Mouse (Mus musculus) neural tube, embryonic 14.5 days (tissue): Measurements from ENCODE around the gene Cnpy2. TPM values are rescaled to one million over a fixed set of nuclear protein-coding genes. Genes with fewer than 3 reads are reported as not detected.

ENCODE experiments used
- ATAC-seq: fragments of 200-750 bp; cut with Nextera tagmentation; 2 replicates; pipeline ENCODE4 v1.8.0; 2017; ENCODE audit warnings: low read depth, mild to moderate bottlenecking, moderate TSS enrichment, moderate library complexity
- H3K27ac ChIP-seq: fragments of 300-500 bp; sonication (generic); 2 replicates; pipeline ENCODE4 v1.5.1; 2014; ENCODE audit warnings: low read depth, mild to moderate bottlenecking, control low read depth, low read length, moderate library complexity, mixed read lengths
- H3K27me3 ChIP-seq: fragments of 300-500 bp; sonication (generic); 2 replicates; pipeline ENCODE4 v1.6.1; 2014; ENCODE audit warnings: low read length; ENCODE audit not compliant: control insufficient read depth, insufficient read depth
- H3K36me3 ChIP-seq: fragments of 300-500 bp; sonication (generic); 2 replicates; pipeline ENCODE4 v1.6.1; 2014; ENCODE audit warnings: low read length, mixed read lengths; ENCODE audit not compliant: control insufficient read depth, insufficient read depth
- H3K4me1 ChIP-seq: fragments of 300-500 bp; sonication (generic); 2 replicates; pipeline ENCODE4 v1.6.1; 2014; ENCODE audit warnings: low read length; ENCODE audit not compliant: control insufficient read depth, insufficient read depth
- H3K4me2 ChIP-seq: fragments of 300-500 bp; sonication (generic); 2 replicates; pipeline ENCODE4 v1.6.1; 2014; ENCODE audit warnings: mild to moderate bottlenecking, low read depth, low read length, control low read depth
- H3K4me3 ChIP-seq: fragments of 300-500 bp; sonication (generic); 2 replicates; pipeline ENCODE4 v1.5.1; 2014; ENCODE audit warnings: low read depth, low read length, control low read depth, mixed read lengths
- H3K9ac ChIP-seq: fragments of 300-500 bp; sonication (generic); replicated peaks from 2 replicates; pipeline ENCODE4 v1.6.1; 2014; ENCODE audit warnings: low read depth, mild to moderate bottlenecking, control low read depth, low read length, mixed read lengths
- H3K9me3 ChIP-seq: fragments of 300-500 bp; sonication (generic); 2 replicates; pipeline ENCODE4 v1.6.1; 2016; ENCODE audit warnings: low read length; ENCODE audit not compliant: control insufficient read depth
- WGBS: fragments of 180-500 bp; shearing (Covaris S2); extraction: QIAGEN DNeasy Blood & Tissue Kit; methylation state at CpG from one replicate; pipeline ENCODE4 v1.1.7; 2014; 5-methylcytosine and 5-hydroxymethylcytosine counted together
- polyA plus RNA-seq: library from polyadenylated mRNA; unstranded; fragments of >200 nt; fragmentation: Nextera tagmentation; extraction: Ambion mirVana; gene quantifications from 2 replicates; pipeline ENCODE4 v1.2.1, GENCODE M21; 2014

Gene Cnpy2
- polyA plus RNA-seq, 1 experiment from 2014 or later, result 194 TPM

- no peaks in the 10 kb centered on the region for H3K27me3 ChIP-seq
- H3K4me1 ChIP-seq, result peaks cover 10% of the 10 kb centered on the region
- no peak for ATAC-seq
- H3K36me3 ChIP-seq, result no peaks in the 10 kb centered on the region
- no peak overlapping the region for H3K4me3 ChIP-seq
- H3K4me2 ChIP-seq, result no peak overlapping the region
- H3K27ac ChIP-seq, result no peak overlapping the region
- H3K9ac ChIP-seq, result no peak overlapping the region
- 91% methylated on average over 1 of the region's 1 CpGs for WGBS
- no peaks in the 10 kb centered on the region for H3K9me3 ChIP-seq
Measured at GRCm38 (mm10) chr10:128343436-128343835, 21.2 kb downstream of the Cnpy2 start.

DNA sequence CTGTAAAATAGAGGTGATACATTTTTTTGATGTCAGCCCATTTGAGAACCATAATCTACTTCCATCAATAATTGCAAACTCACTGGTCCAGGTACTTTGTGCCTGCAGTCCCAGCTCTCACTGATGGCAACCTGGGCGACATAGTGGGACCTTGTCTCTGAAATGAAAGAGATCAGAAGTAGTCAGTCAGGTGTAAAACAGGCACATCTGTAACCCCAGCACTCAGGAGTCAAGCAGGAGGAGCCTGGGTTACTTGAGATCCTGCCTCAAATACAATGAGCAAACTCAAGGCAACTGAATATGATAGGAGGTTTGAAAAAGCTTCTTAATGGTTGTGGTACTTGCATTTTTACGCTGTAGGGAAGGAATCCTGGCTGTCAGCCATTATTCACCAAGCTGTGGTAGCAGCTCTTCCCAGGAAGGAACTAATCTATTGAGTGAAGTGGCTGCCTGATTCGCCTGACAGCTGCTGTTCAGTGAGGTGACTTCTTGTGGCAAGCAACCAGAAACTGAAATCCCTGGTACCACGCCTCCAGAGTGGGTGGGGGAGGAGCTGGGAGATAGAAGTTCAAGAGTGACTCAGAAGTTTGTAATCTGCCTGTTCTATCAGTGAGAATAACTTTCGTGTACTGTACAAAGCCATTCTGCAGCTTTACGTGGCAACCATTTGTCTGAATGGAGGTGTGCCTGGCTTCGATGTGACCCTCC is 22.5 kb downstream of the Cnpy2 start:
- Histone ChIP-seq H3K4me1 (no peaks in the 10 kb centered on the region), H3K9me3 (no peaks in the 10 kb centered on the region), H3K4me3 (no peak overlapping the region), H3K36me3 (no peaks in the 10 kb centered on the region), H3K27ac (peak overlapping the region; percentile 8), H3K27me3 (no peaks in the 10 kb centered on the region), H3K4me2 (no peak overlapping the region), H3K9ac (no peak overlapping the region)
- WGBS, result 59% methylated on average over 7 of the region's 7 CpGs
- ATAC-seq, result no peak

DNA sequence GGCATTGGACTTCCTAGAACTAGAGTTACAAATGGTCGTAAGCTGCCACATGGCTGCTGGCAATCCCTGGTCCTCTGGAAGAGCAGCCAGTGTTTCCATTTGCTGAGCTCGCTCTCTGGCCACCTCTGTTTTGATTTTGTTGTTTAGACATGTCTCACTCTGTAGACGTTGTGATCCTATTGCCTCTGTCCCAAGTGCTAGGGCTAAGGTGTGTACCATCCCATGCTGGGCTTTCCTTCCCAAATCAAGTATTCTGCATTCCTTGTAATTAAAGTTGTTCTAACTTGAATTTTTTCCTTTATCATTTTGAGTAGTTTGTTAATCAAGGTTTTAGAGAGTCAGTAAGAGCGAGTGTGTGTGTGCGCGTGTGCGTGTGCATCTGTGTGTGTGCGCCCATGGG is 25.3 kb downstream of the Cnpy2 start:
- 93% methylated on average over 8 of the region's 8 CpGs for WGBS

GRCm38 (mm10) chr10:128358796-128359195 is 36.5 kb downstream of the Cnpy2 start:
- Histone ChIP-seq H3K36me3 (peaks cover 65% of the 10 kb centered on the region), H3K27ac (no peak overlapping the region)
- whole genome bisulfite sequencing, result 49% methylated on average over 2 of the region's 2 CpGs

More for the DNA sequence above, 25.3 kb downstream of the Cnpy2 start:
- H3K4me2 ChIP-seq, result no peak overlapping the region
- H3K4me1 ChIP-seq, result no peaks in the 10 kb centered on the region
- peaks cover 25% of the 10 kb centered on the region for H3K36me3 ChIP-seq
- H3K4me3 ChIP-seq, result no peak overlapping the region
- no peaks in the 10 kb centered on the region for H3K9me3 ChIP-seq
- no peak overlapping the region for H3K9ac ChIP-seq
- H3K27me3 ChIP-seq, result no peaks in the 10 kb centered on the region
- H3K27ac ChIP-seq, result no peak overlapping the region
- no peak for ATAC-seq

GRCm38 (mm10) chr10:128359226-128359625 is 37.0 kb downstream of the Cnpy2 start:
- Histone ChIP-seq H3K36me3 (peaks cover 60% of the 10 kb centered on the region), H3K4me2 (no peak overlapping the region), H3K27ac (no peak overlapping the region), H3K27me3 (no peaks in the 10 kb centered on the region), H3K9ac (no peak overlapping the region), H3K4me3 (no peak overlapping the region), H3K9me3 (no peaks in the 10 kb centered on the region), H3K4me1 (no peaks in the 10 kb centered on the region)
- no peak for ATAC-seq
- WGBS, result 95% methylated on average over 6 of the region's 6 CpGs

More at GRCm38 (mm10) chr10:128358796-128359195, 36.5 kb downstream of the Cnpy2 start:
- no peaks in the 10 kb centered on the region for H3K9me3 ChIP-seq
- H3K4me2 ChIP-seq, result no peak overlapping the region
- H3K9ac ChIP-seq, result no peak overlapping the region
- no peaks in the 10 kb centered on the region for H3K4me1 ChIP-seq
- ATAC-seq, result no peak
- no peak overlapping the region for H3K4me3 ChIP-seq
- H3K27me3 ChIP-seq, result no peaks in the 10 kb centered on the region

- Histone ChIP-seq H3K27ac (no peak overlapping the region), H3K36me3 (peaks cover 62% of the 10 kb centered on the region), H3K4me3 (no peak overlapping the region)
Measured at GRCm38 (mm10) chr10:128361836-128362235, 39.6 kb downstream of the Cnpy2 start.

GRCm38 (mm10) chr10:128362568-128362967 is 40.3 kb downstream of the Cnpy2 start:
- H3K9me3 ChIP-seq, result no peaks in the 10 kb centered on the region
- H3K4me3 ChIP-seq, result no peak overlapping the region
- H3K4me1 ChIP-seq, result peaks cover 6% of the 10 kb centered on the region; the same call in 1 of the 2 replicates
- H3K9ac ChIP-seq, result no peak overlapping the region
- no peak overlapping the region for H3K27ac ChIP-seq
- H3K36me3 ChIP-seq, result peaks cover 59% of the 10 kb centered on the region
- H3K4me2 ChIP-seq, result no peak overlapping the region
- 55% methylated on average over 3 of the region's 3 CpGs for WGBS
- no peak for ATAC-seq
- H3K27me3 ChIP-seq, result no peaks in the 10 kb centered on the region

More at GRCm38 (mm10) chr10:128361836-128362235, 39.6 kb downstream of the Cnpy2 start:
- Histone ChIP-seq H3K4me2 (no peak overlapping the region), H3K27me3 (no peaks in the 10 kb centered on the region), H3K9me3 (no peaks in the 10 kb centered on the region), H3K9ac (no peak overlapping the region), H3K4me1 (no peaks in the 10 kb centered on the region)
- ATAC-seq, result no peak
- 91% methylated on average over 6 of the region's 6 CpGs for WGBS

- WGBS, result 14% methylated on average over 19 of the region's 19 CpGs
- no peaks in the 10 kb centered on the region for H3K27me3 ChIP-seq
Measured at GRCm38 (mm10) chr10:128367899-128368401, 45.7 kb downstream of the Cnpy2 start.

More at GRCm38 (mm10) chr10:128367899-128368401, 45.7 kb downstream of the Cnpy2 start:
- no peaks in the 10 kb centered on the region for H3K9me3 ChIP-seq
- peak overlapping the region; percentile 86 for H3K4me2 ChIP-seq
- peaks cover 12% of the 10 kb centered on the region; the same call in 1 of the 2 replicates for H3K4me1 ChIP-seq
- no peak for ATAC-seq
- 0 out of 2 replicates have a peak, but pooled peaks cover 11% of the 10 kb centered on the region for H3K36me3 ChIP-seq
- peak overlapping the region; percentile 59 for H3K4me3 ChIP-seq
- peak overlapping the region; percentile 97 for H3K27ac ChIP-seq
- H3K9ac ChIP-seq, result peak overlapping the region; percentile 74
